Mouse (Mus musculus): ENCODE measurements around the gene Spag17. TPM values are rescaled to one million over a fixed set of nuclear protein-coding genes. Genes with fewer than 3 reads are reported as not detected.

The Spag17 gene
- polyA plus RNA-seq (2015; fragmentation: Nextera tagmentation; extraction: Ambion mirVana) = 0.11 and 0.21 TPM in 2 replicates

GRCm38 (mm10) chr3:99885187-99885811 lies at the start of gene Spag17:
Gene Spag17 (plus strand): TSS chr3:99885406.
- no peaks in the 10 kb centered on the region for H3K4me1 ChIP-seq (ENCODE audit: control insufficient read depth, low read depth, low read length)
- WGBS (ENCODE audit: insufficient replicate concordance) = 22% methylated on average over 16 of the region's 16 CpGs
- no peak within 1 kb of the TSS for H3K27ac ChIP-seq (ENCODE audit: low read length)
- H3K9ac ChIP-seq (ENCODE audit: low read depth, low read length) = no peak within 1 kb of the TSS
- peak; percentile 21; the same call in 1 of the 2 replicates for ATAC-seq (ENCODE audit: low read depth)
- no peak within 1 kb of the TSS for H3K4me2 ChIP-seq (ENCODE audit: low read depth, low read length)
- no peak within 1 kb of the TSS for H3K4me3 ChIP-seq (ENCODE audit: low read depth, low read length)
- H3K9me3 ChIP-seq (replicated peaks; ENCODE audit: control insufficient read depth, low read length) = no peaks in the 10 kb centered on the region
- H3K27me3 ChIP-seq (ENCODE audit: control insufficient read depth, insufficient read depth, low read depth, low read length) = no peaks in the 10 kb centered on the region
- no peaks in the 10 kb centered on the region for H3K36me3 ChIP-seq (ENCODE audit: control insufficient read depth, insufficient read depth)

- Histone ChIP-seq H3K36me3 (ENCODE audit: control insufficient read depth, insufficient read depth) (no peaks in the 10 kb centered on the region), H3K4me3 (ENCODE audit: low read depth, low read length) (no peak overlapping the region), H3K27ac (ENCODE audit: low read length) (no peak overlapping the region), H3K9ac (ENCODE audit: low read depth, low read length) (no peak overlapping the region), H3K9me3 (replicated peaks; ENCODE audit: control insufficient read depth, low read length) (no peaks in the 10 kb centered on the region), H3K4me2 (ENCODE audit: low read depth, low read length) (no peak overlapping the region), H3K27me3 (ENCODE audit: control insufficient read depth, insufficient read depth, low read depth, low read length) (no peaks in the 10 kb centered on the region), H3K4me1 (ENCODE audit: control insufficient read depth, low read depth, low read length) (no peaks in the 10 kb centered on the region)
- 44% methylated on average over 2 of the region's 2 CpGs for WGBS (ENCODE audit: insufficient replicate concordance)
- no peak for ATAC-seq (ENCODE audit: low read depth)
Observed at GRCm38 (mm10) chr3:99842333-99842732, 42.9 kb upstream of the Spag17 start.

- Histone ChIP-seq H3K9me3 (replicated peaks; ENCODE audit: control insufficient read depth, low read length) (no peaks in the 10 kb centered on the region), H3K36me3 (ENCODE audit: control insufficient read depth, insufficient read depth) (no peaks in the 10 kb centered on the region), H3K4me2 (ENCODE audit: low read depth, low read length) (no peak overlapping the region), H3K4me1 (ENCODE audit: control insufficient read depth, low read depth, low read length) (no peaks in the 10 kb centered on the region), H3K27me3 (ENCODE audit: control insufficient read depth, insufficient read depth, low read depth, low read length) (no peaks in the 10 kb centered on the region), H3K9ac (ENCODE audit: low read depth, low read length) (no peak overlapping the region), H3K27ac (ENCODE audit: low read length) (no peak overlapping the region), H3K4me3 (ENCODE audit: low read depth, low read length) (no peak overlapping the region)
- no peak for ATAC-seq (ENCODE audit: low read depth)
- 43% methylated on average over 3 of the region's 3 CpGs for WGBS (ENCODE audit: insufficient replicate concordance)
Observed at GRCm38 (mm10) chr3:99842808-99843207, 42.4 kb upstream of the Spag17 start.

- no peak overlapping the region for H3K27ac ChIP-seq (ENCODE audit: low read length)
- ATAC-seq (ENCODE audit: low read depth) = no peak
- no peak overlapping the region for H3K4me3 ChIP-seq (ENCODE audit: low read depth, low read length)
- H3K4me2 ChIP-seq (ENCODE audit: low read depth, low read length) = no peak overlapping the region
- no peaks in the 10 kb centered on the region for H3K9me3 ChIP-seq (replicated peaks; ENCODE audit: control insufficient read depth, low read length)
- 47% methylated on average over 6 of the region's 6 CpGs for WGBS (ENCODE audit: insufficient replicate concordance)
- no peaks in the 10 kb centered on the region for H3K27me3 ChIP-seq (ENCODE audit: control insufficient read depth, insufficient read depth, low read depth, low read length)
- H3K4me1 ChIP-seq (ENCODE audit: control insufficient read depth, low read depth, low read length) = no peaks in the 10 kb centered on the region
- H3K9ac ChIP-seq (ENCODE audit: low read depth, low read length) = no peak overlapping the region
- H3K36me3 ChIP-seq (ENCODE audit: control insufficient read depth, insufficient read depth) = no peaks in the 10 kb centered on the region
Observed at GRCm38 (mm10) chr3:99843233-99843632, 42.0 kb upstream of the Spag17 start.

- H3K4me2 ChIP-seq (ENCODE audit: low read depth, low read length) = no peak overlapping the region
- no peak for ATAC-seq (ENCODE audit: low read depth)
- 67% methylated on average over 7 of the region's 7 CpGs for WGBS (ENCODE audit: insufficient replicate concordance)
- no peaks in the 10 kb centered on the region for H3K4me1 ChIP-seq (ENCODE audit: control insufficient read depth, low read depth, low read length)
- no peaks in the 10 kb centered on the region for H3K27me3 ChIP-seq (ENCODE audit: control insufficient read depth, insufficient read depth, low read depth, low read length)
- no peaks in the 10 kb centered on the region for H3K9me3 ChIP-seq (replicated peaks; ENCODE audit: control insufficient read depth, low read length)
- H3K27ac ChIP-seq (ENCODE audit: low read length) = no peak overlapping the region
- H3K4me3 ChIP-seq (ENCODE audit: low read depth, low read length) = no peak overlapping the region
- no peak overlapping the region for H3K9ac ChIP-seq (ENCODE audit: low read depth, low read length)
- H3K36me3 ChIP-seq (ENCODE audit: control insufficient read depth, insufficient read depth) = no peaks in the 10 kb centered on the region
Observed at GRCm38 (mm10) chr3:99850926-99851325, 34.3 kb upstream of the Spag17 start.

GRCm38 (mm10) chr3:99854595-99854994 lies 30.6 kb upstream of the Spag17 start:
- Histone ChIP-seq H3K9ac (ENCODE audit: low read depth, low read length) (no peak overlapping the region), H3K4me3 (ENCODE audit: low read depth, low read length) (no peak overlapping the region), H3K4me1 (ENCODE audit: control insufficient read depth, low read depth, low read length) (no peaks in the 10 kb centered on the region), H3K27ac (ENCODE audit: low read length) (no peak overlapping the region), H3K9me3 (replicated peaks; ENCODE audit: control insufficient read depth, low read length) (no peaks in the 10 kb centered on the region), H3K4me2 (ENCODE audit: low read depth, low read length) (no peak overlapping the region), H3K27me3 (ENCODE audit: control insufficient read depth, insufficient read depth, low read depth, low read length) (no peaks in the 10 kb centered on the region), H3K36me3 (ENCODE audit: control insufficient read depth, insufficient read depth) (no peaks in the 10 kb centered on the region)
- WGBS (ENCODE audit: insufficient replicate concordance) = 52% methylated on average over 3 of the region's 3 CpGs
- no peak for ATAC-seq (ENCODE audit: low read depth)

GRCm38 (mm10) chr3:99858922-99859321 lies 26.3 kb upstream of the Spag17 start:
- no peak overlapping the region for H3K4me2 ChIP-seq (ENCODE audit: low read depth, low read length)
- H3K36me3 ChIP-seq (ENCODE audit: control insufficient read depth, insufficient read depth) = no peaks in the 10 kb centered on the region
- H3K27ac ChIP-seq (ENCODE audit: low read length) = no peak overlapping the region
- H3K9ac ChIP-seq (ENCODE audit: low read depth, low read length) = no peak overlapping the region
- no peaks in the 10 kb centered on the region for H3K4me1 ChIP-seq (ENCODE audit: control insufficient read depth, low read depth, low read length)
- H3K9me3 ChIP-seq (replicated peaks; ENCODE audit: control insufficient read depth, low read length) = no peaks in the 10 kb centered on the region
- no peak for ATAC-seq (ENCODE audit: low read depth)
- no peaks in the 10 kb centered on the region for H3K27me3 ChIP-seq (ENCODE audit: control insufficient read depth, insufficient read depth, low read depth, low read length)
- WGBS (ENCODE audit: insufficient replicate concordance) = 69% methylated on average over 3 of the region's 3 CpGs
- H3K4me3 ChIP-seq (ENCODE audit: low read depth, low read length) = no peak overlapping the region

- Histone ChIP-seq H3K9me3 (replicated peaks; ENCODE audit: control insufficient read depth, low read length) (no peaks in the 10 kb centered on the region), H3K36me3 (ENCODE audit: control insufficient read depth, insufficient read depth) (no peaks in the 10 kb centered on the region), H3K4me2 (ENCODE audit: low read depth, low read length) (no peak overlapping the region), H3K4me3 (ENCODE audit: low read depth, low read length) (no peak overlapping the region), H3K27me3 (ENCODE audit: control insufficient read depth, insufficient read depth, low read depth, low read length) (no peaks in the 10 kb centered on the region), H3K9ac (ENCODE audit: low read depth, low read length) (no peak overlapping the region), H3K27ac (ENCODE audit: low read length) (no peak overlapping the region), H3K4me1 (ENCODE audit: control insufficient read depth, low read depth, low read length) (no peaks in the 10 kb centered on the region)
- WGBS (ENCODE audit: insufficient replicate concordance) = 44% methylated on average over 1 of the region's 1 CpGs
- ATAC-seq (ENCODE audit: low read depth) = no peak
Observed at GRCm38 (mm10) chr3:99864706-99865105, 20.5 kb upstream of the Spag17 start.

GRCm38 (mm10) chr3:99875137-99875536 lies 10.1 kb upstream of the Spag17 start:
- no peak overlapping the region for H3K4me3 ChIP-seq (ENCODE audit: low read depth, low read length)
- H3K4me1 ChIP-seq (ENCODE audit: control insufficient read depth, low read depth, low read length) = no peaks in the 10 kb centered on the region
- no peak overlapping the region for H3K4me2 ChIP-seq (ENCODE audit: low read depth, low read length)
- H3K27ac ChIP-seq (ENCODE audit: low read length) = no peak overlapping the region
- H3K27me3 ChIP-seq (ENCODE audit: control insufficient read depth, insufficient read depth, low read depth, low read length) = no peaks in the 10 kb centered on the region
- ATAC-seq (ENCODE audit: low read depth) = no peak
- no peaks in the 10 kb centered on the region for H3K36me3 ChIP-seq (ENCODE audit: control insufficient read depth, insufficient read depth)
- no peaks in the 10 kb centered on the region for H3K9me3 ChIP-seq (replicated peaks; ENCODE audit: control insufficient read depth, low read length)
- no peak overlapping the region for H3K9ac ChIP-seq (ENCODE audit: low read depth, low read length)
